In the genomic region with DNA sequence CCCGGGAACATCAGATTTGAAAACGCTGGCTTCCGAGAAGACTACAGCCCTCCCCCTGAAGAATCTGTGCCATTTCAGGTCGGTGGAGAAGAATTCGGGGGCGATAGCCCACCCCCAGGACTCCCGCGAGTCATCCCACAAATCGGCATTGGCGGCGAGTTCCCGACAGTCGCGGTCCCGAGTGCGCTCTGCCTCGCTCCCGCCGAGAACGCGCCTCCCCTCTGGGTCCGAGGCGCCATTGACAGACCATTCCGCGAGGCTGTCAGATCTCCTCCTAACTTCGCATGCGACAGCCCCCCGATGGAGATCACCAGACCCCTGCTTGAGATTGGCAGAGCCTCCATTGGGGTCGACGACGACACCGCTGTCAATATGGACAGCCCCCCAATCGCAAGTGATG, we compare ENCODE assay signal across 8 mouse cellular contexts. TPM values are rescaled to one million over a fixed set of nuclear protein-coding genes. Genes with fewer than 3 reads are reported as not detected.
DNase-seq lines count a peak whose midpoint lies in the region; ATAC-seq and TF ChIP-seq lines count a peak whose summit lies in the region.
"Had no signal": no experiment of that assay in that cellular context is flagged by ENCODE, and none has a peak within 500 bp of the region (broad histone marks: within the 10 kb centered on the region; RNA-seq: fewer than 3 reads in every experiment).

No protein-coding gene starts in this region.

- no peak overlapping the region for H3K27ac ChIP-seq in lung, embryonic 15.5 days
- no peak overlapping the region for H3K27ac ChIP-seq in forebrain, embryonic 15.5 days (replicated peaks)
- H3K27ac ChIP-seq in limb, embryonic 14.5 days (replicated peaks; ENCODE audit: low read depth, low read length): no peak overlapping the region
- H3K27ac ChIP-seq in stomach, embryonic 15.5 days: no peak overlapping the region
- H3K27ac ChIP-seq: heart, adult 2 months had no signal

- H3K27me3 ChIP-seq in lung, embryonic 15.5 days: peaks cover 37% of the 10 kb centered on the region
- H3K27me3 ChIP-seq in forebrain, embryonic 15.5 days: peaks cover 39% of the 10 kb centered on the region
- H3K27me3 ChIP-seq in limb, embryonic 14.5 days (ENCODE audit: control insufficient read depth, insufficient read depth, low read length): peaks cover 39% of the 10 kb centered on the region
- peaks cover 39% of the 10 kb centered on the region for H3K27me3 ChIP-seq in stomach, embryonic 15.5 days (replicated peaks)

- no peak overlapping the region for H3K9ac ChIP-seq in lung, embryonic 15.5 days
- no peak overlapping the region for H3K9ac ChIP-seq in forebrain, embryonic 15.5 days (replicated peaks)
- H3K9ac ChIP-seq in limb, embryonic 14.5 days (ENCODE audit: low read depth, low read length, severe bottlenecking): no peak overlapping the region
- H3K9ac ChIP-seq in stomach, embryonic 15.5 days: no peak overlapping the region

- no peak for DNase-seq in lung, adult 18-20 months
- no peak for DNase-seq in limb, embryonic 14.5 days (ENCODE audit: low spot score)
- DNase-seq in thymus, adult 18-20 months: no peak
- no peak for DNase-seq in embryo, embryonic 9.5 days (ENCODE audit: extremely low spot score)

- ATAC-seq in lung, embryonic 15.5 days (ENCODE audit: borderline replicate concordance, extremely low read depth, low FRiP score, low TSS enrichment): no peak
- no peak for ATAC-seq in forebrain, embryonic 15.5 days (replicated peaks)
- no peak for ATAC-seq in limb, embryonic 14.5 days (ENCODE audit: low FRiP score, low read depth)
- ATAC-seq in stomach, embryonic 15.5 days (ENCODE audit: insufficient read depth, low FRiP score, low read depth): no peak

- H3K4me2 ChIP-seq in lung, embryonic 15.5 days: peak overlapping the region; percentile 55
- peak overlapping the region; percentile 30; the same call in 1 of the 2 replicates for H3K4me2 ChIP-seq in forebrain, embryonic 15.5 days (replicated peaks)
- H3K4me2 ChIP-seq in limb, embryonic 14.5 days (replicated peaks; ENCODE audit: low read depth, low read length, severe bottlenecking): peak overlapping the region; percentile 43
- peak overlapping the region; percentile 50 for H3K4me2 ChIP-seq in stomach, embryonic 15.5 days

- peaks cover 22% of the 10 kb centered on the region; the same call in 1 of the 2 replicates for H3K4me1 ChIP-seq in lung, embryonic 15.5 days
- peaks cover 38% of the 10 kb centered on the region for H3K4me1 ChIP-seq in forebrain, embryonic 15.5 days
- H3K4me1 ChIP-seq in limb, embryonic 14.5 days (ENCODE audit: control insufficient read depth, insufficient read depth, low read length): no peaks in the 10 kb centered on the region
- peaks cover 21% of the 10 kb centered on the region for H3K4me1 ChIP-seq in stomach, embryonic 15.5 days

- peak overlapping the region; percentile 35 for H3K4me3 ChIP-seq in lung, embryonic 15.5 days
- peak overlapping the region; percentile 15; the same call in 1 of the 2 replicates for H3K4me3 ChIP-seq in forebrain, embryonic 15.5 days
- peak overlapping the region; percentile 34 for H3K4me3 ChIP-seq in limb, embryonic 14.5 days (replicated peaks; ENCODE audit: low read length)
- peak overlapping the region; percentile 34 for H3K4me3 ChIP-seq in stomach, embryonic 15.5 days (replicated peaks)
- H3K4me3 ChIP-seq: heart, adult 2 months had no signal

- H3K9me3 ChIP-seq in lung, embryonic 15.5 days: peaks cover 43% of the 10 kb centered on the region
- H3K9me3 ChIP-seq in forebrain, embryonic 15.5 days: peaks cover 9% of the 10 kb centered on the region
- H3K9me3 ChIP-seq in limb, embryonic 14.5 days (ENCODE audit: control insufficient read depth, low read length): peaks cover 69% of the 10 kb centered on the region
- peaks cover 17% of the 10 kb centered on the region; the same call in 1 of the 2 replicates for H3K9me3 ChIP-seq in stomach, embryonic 15.5 days

- H3K36me3 ChIP-seq in lung, embryonic 15.5 days: 0 out of 2 replicates have a peak, but pooled peaks cover 6% of the 10 kb centered on the region
- H3K36me3 ChIP-seq in forebrain, embryonic 15.5 days: no peaks in the 10 kb centered on the region
- H3K36me3 ChIP-seq in limb, embryonic 14.5 days (ENCODE audit: control insufficient read depth, insufficient read depth, low read length): peaks cover 22% of the 10 kb centered on the region; the same call in 1 of the 2 replicates
- no peaks in the 10 kb centered on the region for H3K36me3 ChIP-seq in stomach, embryonic 15.5 days

- 43% methylated on average over 33 of the region's 33 CpGs for WGBS in lung, embryonic 15.5 days
- WGBS in forebrain, embryonic 15.5 days: 41% methylated on average over 33 of the region's 33 CpGs
- WGBS in limb, embryonic 14.5 days: 40% methylated on average over 33 of the region's 33 CpGs
- 48% methylated on average over 33 of the region's 33 CpGs for WGBS in stomach, embryonic 15.5 days

- TF ChIP-seq POLR2A in limb, embryonic 14.5 days (IDR thresholded peaks at IDR 0.05; ENCODE audit: borderline replicate concordance, extremely low read depth, insufficient read depth, insufficient read length): no peak

RNA-seq across cellular contexts. Expression of gene Gnas, which starts 14.4 kb away (rescaled TPM):
- polyA plus RNA-seq in lung, embryonic 15.5 days (2015; fragmentation: Nextera tagmentation; extraction: Ambion mirVana): 2,028 and 2,095 TPM in 2 replicates
- 1,144 and 1,250 TPM in 2 replicates for polyA plus RNA-seq in forebrain, embryonic 15.5 days (2015; fragmentation: Nextera tagmentation; extraction: Ambion mirVana)
- 2,875 and 2,934 TPM in 2 replicates for polyA plus RNA-seq in limb, embryonic 14.5 days (2012; rRNA removed)
- polyA plus RNA-seq in limb, embryonic 14.5 days (2014; fragmentation: Nextera tagmentation; extraction: Ambion mirVana): 2,366 and 2,381 TPM in 2 replicates
- polyA plus RNA-seq in stomach, embryonic 15.5 days (2015; fragmentation: Nextera tagmentation; extraction: Ambion mirVana): 1,615 and 1,630 TPM in 2 replicates

RNA-seq across cellular contexts. Expression of gene Gm20721, which starts 48.0 kb away (rescaled TPM):
- polyA plus RNA-seq in lung, embryonic 15.5 days (2015; fragmentation: Nextera tagmentation; extraction: Ambion mirVana): 25.3 and 26.4 TPM in 2 replicates
- polyA plus RNA-seq in forebrain, embryonic 15.5 days (2015; fragmentation: Nextera tagmentation; extraction: Ambion mirVana): 6.7 and 7.5 TPM in 2 replicates
- 0.65 and 0.73 TPM in 2 replicates for polyA plus RNA-seq in limb, embryonic 14.5 days (2012; rRNA removed)
- polyA plus RNA-seq in limb, embryonic 14.5 days (2014; fragmentation: Nextera tagmentation; extraction: Ambion mirVana): 11.7 and 13.4 TPM in 2 replicates
- 37.5 and 62.9 TPM in 2 replicates for polyA plus RNA-seq in stomach, embryonic 15.5 days (2015; fragmentation: Nextera tagmentation; extraction: Ambion mirVana)
- polyA plus RNA-seq: heart, adult 2 months had no signal
